Mouse (Mus musculus) urinary bladder, adult 18-20 months (tissue): ENCODE measurements around the gene Ddb2.
A peak's percentile ranks its signal among the peaks of the same experiment; 100 is the strongest.

Source experiments
- DNase-seq, 2 experiments: peaks; one replicate each; pipeline ENCODE4 v3.0.0; 2022; ENCODE audit warnings: low spot score in 2 of 2, mixed read lengths in 2 of 2

Ddb2 gene

DNA sequence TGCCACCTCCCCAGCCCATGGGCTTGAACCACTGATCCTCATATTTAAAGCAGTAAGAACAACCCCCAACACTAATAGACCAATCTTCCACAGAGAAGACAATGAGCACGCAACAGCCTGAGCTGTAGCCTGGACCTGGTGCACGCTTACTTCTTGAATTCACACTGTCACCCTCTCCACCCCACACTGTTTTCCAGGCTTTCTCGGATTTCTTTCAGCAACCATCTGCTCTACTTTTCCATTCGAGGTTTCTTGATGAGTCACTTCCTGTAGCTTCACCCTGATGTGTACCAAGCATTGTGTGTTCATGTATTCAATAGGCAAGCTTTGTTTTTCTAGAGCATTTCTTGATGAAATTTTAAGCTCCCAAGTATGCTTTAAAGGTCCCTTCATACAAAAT lies 49.4 kb downstream of the Ddb2 start:
- no peak for DNase-seq

DNA sequence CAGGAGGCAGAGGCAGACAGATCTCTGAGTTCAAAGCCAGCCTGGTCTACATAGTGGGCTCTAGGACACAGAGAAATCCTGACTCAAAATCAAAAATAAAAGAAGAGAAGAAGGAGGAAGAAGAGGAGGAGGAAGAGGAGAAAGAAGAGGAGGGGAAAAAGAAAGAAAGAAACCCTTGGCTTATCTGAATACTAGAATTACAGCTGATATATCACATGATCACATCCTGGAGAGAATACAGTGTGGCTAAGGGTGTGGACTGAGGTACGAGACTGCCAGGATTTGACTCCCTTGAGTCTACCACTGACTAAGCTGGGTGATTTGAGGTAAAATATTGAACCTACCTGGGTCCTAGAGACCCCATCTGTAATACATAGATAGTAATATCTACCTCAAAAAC lies 50.6 kb downstream of the Ddb2 start:
- DNase-seq: no peak

DNA sequence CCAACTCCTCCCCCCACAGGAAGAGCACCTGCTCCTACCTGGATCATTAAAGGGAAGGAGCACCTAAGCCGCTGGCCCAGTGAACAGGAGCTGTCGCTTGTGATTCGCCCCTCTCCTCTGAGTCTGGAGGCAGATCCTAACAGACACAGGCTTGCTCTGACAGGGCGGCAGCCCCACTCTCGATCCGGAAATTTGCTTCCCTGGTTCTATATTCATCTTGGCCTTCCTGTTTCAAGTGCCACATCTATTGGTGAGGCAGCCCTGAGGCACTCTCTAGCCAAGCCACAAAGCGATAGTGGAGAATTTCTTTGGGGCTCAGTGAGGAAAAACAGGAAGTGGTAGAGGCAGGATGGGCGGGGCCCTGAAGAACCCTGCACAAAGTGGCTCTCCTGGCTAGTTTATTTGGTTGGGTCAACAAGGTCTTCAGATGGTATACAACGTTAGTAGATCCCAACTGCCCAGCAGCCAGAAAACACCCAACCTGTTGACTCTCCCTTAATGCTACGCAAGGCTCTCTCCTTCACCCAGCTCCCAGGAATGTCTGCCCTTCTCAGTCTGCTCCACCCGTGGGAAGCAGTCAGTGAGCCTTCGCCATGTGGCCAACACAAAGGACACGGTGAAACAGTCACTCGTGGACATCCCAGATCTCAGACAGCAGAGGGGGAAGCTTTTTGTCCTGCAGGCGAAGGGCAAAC lies 52.9 kb downstream of the Ddb2 start, which contains the start of gene Madd:
Madd (minus strand) TSS at position 127 of the 695 bp plus-strand sequence.
- DNase-seq: peak in 1 of 2 experiments; percentile 41

DNA sequence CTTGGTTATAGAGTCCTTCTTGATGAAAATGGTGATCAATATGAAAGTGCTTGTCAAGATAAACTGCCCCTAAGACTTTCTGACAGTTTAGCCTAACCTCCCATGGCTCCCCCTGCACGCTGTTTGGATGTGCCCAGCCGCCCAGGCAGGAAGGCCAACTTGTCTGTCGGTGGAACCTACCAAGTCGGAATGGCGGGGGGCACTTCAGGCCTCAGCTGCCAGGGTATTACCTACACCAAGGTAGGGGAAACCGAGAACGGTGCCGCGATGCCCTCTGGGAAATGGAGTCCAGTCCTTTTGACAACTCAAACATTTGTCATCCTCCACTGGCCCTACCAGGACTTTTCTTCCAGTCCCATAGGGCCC lies 53.7 kb downstream of the Ddb2 start:
- DNase-seq: peak; percentile 92 to 93

DNA sequence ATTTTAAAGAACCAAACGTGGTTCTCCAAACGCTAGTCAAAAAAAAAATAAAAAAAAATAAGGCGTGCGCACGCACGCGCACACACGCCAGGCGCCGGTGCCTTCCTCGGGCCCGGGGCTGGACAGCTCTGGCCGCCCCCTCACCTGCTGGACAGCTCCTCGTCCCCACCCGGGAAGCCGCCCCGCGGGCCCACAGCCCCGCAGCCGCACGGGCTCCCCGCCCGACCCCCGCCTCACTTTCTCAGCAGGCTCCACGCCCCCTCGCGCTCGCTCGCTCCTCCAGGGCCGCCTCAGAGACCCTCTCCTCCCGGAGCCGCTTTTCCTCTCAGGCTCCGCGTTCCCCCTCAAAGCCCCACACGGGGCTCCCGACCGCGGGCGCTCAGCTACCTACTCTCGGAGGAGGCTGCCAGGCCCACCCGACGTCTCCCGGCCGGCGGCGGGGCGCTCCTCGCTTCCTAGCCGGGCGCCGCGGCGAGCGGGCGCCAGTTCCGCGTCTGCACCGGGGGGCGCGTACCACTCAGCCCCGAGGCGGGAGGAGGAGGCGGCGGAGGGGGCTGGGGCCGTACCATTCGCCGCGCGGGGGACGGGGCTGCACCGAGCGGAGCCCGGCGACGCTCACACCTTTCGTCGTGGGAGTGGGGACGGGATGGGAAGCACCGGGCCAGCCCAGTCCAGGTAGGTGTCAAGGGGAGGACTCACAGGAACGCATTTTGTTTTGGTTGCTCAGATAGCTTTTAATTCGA lies 54.2 kb downstream of the Ddb2 start:
- peak; percentile 54 to 64 for DNase-seq

DNA sequence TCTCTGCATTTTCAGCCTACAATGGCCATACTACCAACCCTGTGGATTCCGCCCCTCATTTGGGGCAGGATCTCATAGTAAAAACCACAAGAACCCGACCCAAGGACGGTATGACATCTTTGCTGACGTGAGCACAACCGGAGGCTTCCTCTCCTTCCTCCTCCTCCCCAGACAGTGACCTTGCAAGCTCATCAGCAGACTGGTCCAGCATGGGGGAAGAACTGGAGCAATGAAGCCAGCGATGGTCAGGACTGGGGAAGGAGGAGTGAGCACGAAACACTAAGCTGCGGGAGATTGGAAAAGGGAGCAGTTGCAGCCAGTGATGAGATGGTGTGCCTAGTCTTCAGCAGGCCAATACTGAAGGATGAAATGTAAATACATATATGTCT lies 54.8 kb downstream of the Ddb2 start:
- no peak for DNase-seq

DNA sequence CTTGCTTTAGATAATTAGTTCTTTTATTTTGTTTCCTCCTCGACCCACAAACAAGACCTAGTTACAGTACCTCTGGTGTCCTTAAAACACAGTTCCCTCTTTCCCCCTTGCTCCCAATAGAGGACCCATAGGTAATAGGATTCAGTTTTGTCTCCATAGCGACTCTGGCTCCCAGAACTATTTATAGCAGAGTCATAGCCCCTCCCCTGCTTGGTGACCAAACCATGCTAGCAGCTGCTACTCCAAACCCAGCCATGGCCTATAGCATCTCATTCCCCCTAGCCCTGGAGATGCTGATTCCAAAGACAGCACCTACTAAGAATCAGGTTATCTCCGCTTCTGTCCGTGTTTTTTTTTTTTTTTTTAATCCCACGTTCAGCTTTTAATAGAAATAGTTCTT lies 56.1 kb downstream of the Ddb2 start:
- DNase-seq: no peak

DNA sequence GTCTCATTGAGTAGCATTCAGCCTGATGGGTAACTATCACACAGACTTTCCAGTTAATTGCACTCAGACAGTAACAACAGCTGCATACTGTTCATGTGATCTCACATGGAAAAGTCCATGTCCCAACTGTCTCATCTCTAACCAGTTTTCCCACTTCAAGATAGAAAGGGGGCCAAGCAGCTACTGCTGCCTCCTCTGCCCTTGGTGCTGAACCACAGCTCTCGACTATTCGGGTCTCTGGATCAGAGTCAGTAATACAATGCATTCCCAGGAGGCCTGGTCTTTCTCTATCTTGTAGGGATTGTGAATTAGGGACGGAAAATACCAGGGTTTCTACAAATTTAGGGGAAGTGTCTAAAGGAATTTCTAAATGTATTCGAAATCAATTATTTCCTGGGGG lies 57.0 kb downstream of the Ddb2 start:
- no peak for DNase-seq

DNA sequence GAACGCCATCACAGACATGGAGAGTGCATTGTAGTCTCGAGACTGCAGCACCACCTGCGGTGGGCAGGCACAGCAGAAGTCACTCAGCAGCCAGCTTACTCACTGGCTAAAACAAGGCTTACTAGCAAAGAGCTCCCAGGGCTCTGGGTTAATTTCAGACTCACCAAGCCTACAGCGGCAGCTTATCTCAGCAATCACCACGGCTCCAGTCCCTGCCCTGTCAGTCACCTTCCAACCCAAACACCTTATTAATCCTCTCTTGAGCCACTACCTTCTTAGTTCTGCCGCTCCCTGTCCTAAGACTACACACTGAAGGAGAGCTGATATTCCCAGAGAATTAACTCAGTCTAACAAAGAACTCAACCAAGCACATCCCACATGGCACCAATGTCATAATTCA lies 60.5 kb downstream of the Ddb2 start:
- no peak for DNase-seq

DNA sequence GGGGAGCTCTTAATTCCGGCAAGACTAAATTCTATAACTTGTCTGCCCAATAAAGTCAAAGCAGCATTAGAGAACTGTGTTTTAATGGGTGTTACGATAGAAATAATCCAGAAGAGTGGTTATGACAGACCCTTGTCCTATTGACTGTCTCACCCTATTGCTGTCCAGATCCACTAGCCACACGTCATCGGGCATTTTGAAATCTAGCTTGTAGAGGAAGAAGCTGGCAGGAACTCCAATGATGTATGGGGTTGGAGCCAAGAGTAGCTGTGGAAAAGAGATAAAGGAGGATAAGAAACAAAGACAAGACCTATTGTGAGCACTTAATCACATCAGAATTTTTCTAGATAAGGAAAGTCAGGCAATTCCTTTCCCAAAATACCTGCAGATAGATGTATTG lies 61.3 kb downstream of the Ddb2 start:
- no peak for DNase-seq

DNA sequence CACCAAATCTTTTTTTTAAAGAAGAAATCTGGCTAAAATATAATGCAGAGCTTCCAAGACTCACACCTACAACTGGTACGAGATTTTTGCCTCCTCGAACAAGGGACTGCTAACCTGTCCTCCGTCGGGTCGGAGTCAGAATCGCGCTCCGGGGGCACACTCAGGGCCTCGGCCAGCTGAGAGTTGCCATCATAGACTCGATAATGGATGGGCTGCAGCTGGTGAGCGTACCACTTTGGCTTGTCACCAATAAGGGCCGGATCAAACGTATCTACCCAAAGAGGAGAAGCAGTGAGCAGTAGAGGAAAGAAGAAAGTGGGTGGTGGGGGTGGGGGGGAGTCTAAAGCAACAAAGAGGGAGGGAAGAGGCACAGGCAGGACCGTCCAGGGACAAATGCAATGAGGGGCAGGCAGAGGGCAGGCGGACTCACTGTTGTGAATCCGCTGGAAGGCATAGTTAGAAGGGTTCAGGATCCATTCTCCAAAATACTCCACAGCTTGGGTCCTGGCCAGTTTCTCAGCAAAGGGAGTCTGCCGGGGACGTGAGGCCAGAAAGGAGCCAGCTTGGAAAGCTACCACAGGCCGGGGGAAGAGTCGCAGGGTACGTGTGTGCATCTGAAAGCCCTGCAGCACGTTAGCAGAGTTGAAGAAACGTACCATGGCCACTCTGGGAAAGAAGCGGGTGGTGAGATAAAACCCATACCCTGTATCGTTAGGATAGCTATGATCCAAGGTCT lies 67.0 kb downstream of the Ddb2 start:
- DNase-seq: no peak

DNA sequence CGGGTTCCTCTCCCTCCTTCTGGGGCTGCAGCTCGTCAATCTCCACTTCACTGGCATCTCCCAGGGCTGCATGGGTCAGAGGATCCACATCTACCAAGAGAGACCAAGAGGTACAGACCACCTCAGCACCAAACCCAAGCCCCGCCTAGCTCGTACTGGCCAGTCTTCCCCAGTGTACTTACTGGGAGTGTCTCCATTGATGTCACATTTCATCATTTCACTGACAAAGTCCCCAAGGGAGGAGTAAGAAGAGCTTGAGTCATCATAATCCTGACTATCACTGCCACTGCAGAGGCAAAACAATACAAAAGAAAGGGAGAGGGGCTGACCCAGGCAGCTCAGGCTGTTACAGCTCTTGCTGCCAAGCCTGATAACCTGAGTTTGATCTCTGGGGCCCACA lies 69.2 kb downstream of the Ddb2 start:
- DNase-seq: no peak

DNA sequence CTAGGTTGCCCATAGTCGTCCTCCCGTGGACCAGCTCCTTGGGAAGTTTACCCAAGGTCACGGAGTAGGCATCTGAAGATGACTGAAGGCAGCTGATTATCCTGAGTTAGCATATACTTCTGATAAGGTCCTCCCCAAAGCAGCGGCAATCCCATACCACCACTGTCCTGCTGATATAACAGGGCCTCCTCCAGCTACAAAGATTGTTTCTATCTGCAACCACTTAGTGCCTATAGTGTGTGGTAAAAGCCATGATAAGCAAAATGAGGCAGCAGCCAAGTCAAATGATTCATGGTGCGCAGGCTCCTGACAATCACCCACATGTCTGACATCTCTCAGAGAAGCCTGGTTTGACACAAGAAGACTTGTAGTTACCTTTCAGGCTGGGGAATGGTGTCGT lies 71.8 kb downstream of the Ddb2 start:
- DNase-seq: no peak

DNA sequence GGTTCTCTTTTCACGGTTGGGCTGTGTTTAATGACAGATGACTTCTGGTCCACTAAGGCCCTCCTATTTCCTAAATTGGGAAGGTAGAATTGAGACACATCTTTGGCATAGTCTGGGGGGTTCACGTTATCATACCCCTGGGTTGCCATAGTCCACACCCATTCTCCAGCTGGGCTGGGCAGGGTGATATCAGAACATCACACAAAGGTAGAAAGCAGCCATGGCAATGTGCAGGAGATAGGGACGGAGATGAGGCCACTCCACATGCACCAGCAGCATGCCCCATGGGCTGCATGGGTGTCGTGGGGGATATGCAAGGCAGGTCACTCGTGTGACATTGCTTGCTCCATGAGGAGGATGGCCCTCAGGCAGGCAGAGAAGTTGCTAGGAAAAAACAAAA lies 73.2 kb downstream of the Ddb2 start:
- DNase-seq: no peak

DNA sequence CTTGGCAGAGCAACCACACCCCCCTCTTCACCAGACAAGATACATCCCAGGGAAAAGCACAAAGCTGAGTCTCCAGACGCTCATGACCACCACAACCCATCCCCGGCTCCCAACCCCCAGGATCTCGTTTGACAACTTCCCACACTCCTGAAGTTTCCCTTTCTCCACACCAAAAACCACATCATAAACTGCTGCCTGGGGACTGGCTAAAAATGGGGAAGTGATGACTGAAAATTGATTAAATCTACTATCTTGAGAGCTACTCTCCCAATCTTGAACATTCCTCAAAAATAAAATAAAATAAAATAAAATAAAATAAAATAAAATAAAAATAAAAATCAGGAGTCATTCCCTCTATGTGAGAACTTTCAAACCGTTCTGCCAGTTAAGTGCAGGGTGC lies 73.8 kb downstream of the Ddb2 start:
- DNase-seq: no peak
